Mouse (Mus musculus) T-helper 17 cell (primary cell): ENCODE results near the gene Acot6.

Experiments
- in situ Hi-C, 2 experiments: fragments of 300-600 bp; cut with MboI, MseI; formaldehyde crosslinking; loops; 1 replicate in 1 of 2; 2 replicates in 1 of 2; pipeline ENCODE4 v1.15.1; 2025; ENCODE audit warnings: high pct_unique_total_duplicates in 2 of 2

Gene Acot6

DNA sequence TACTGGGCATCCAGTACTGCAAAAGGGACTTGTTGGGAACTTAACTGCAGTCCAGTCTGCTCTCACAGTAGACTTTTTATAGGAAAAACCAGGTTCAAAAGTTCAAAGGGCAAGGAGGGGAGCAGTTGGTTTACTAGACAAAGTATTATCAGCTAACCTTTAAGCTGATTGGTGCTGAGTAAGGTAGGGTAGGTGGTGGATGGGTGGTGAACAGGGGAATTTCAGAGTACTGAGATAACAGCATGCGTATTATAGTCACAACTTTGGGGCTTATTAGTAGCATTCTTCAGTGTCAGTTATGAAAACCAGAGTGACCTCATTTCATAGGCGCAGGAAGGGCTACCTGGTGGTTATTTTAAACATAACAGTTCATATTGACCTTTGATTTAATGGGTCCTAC is 849 bp upstream of the Acot6 start:
- in situ Hi-C loops = no loop called here

GRCm38 (mm10) chr12:84100071-84100470 is 383 bp upstream of the Acot6 start:
- in situ Hi-C loops = no loop called here

GRCm38 (mm10) chr12:84101493-84101845 is 1.0 kb downstream of the Acot6 start:
- in situ Hi-C loops = no loop called here

- in situ Hi-C loops = no loop called here
Measured at GRCm38 (mm10) chr12:84107012-84107411, 6.6 kb downstream of the Acot6 start.

DNA sequence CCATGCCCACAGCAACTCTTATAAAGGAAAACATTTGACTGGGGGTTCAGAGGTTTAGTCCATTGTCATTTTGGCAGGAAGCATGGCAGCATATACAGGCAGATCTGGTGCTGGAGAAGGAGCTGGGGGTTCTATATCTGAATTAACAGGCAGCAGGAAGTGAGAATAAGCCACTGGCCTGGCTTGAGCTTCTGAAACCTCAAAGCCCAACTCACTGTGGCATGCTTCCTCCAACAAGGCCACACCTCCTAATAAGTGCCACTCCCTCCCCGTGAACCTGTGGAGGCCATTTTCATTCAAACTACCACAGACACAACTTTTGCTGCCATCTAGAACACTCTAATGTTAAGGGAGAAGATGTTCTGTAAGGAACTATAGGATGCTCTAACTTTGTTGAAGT is 7.2 kb downstream of the Acot6 start:
- in situ Hi-C loops = no loop called here

- in situ Hi-C loops = no loop called here
Measured at GRCm38 (mm10) chr12:84109924-84110323, 9.5 kb downstream of the Acot6 start.

DNA sequence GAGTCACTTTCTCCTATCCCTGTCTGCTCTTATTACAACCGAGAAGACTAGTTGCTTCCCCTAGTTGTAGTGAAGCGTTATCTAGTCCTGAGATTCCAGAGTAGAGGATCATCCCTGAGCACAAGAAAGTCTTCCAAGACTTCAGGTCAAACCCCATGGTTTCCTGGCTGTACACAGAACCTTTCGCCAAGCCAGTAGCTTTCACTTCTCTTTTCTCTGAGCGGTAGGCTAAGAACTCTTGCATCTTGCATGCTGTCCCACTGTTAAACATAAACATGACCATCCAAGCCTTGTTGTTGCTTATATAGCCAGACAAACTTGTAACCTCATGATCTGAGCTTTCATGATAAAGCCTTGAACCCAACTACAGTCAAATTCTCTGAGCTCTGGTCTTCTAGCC is 10.4 kb downstream of the Acot6 start:
- in situ Hi-C loops = no loop called here

DNA sequence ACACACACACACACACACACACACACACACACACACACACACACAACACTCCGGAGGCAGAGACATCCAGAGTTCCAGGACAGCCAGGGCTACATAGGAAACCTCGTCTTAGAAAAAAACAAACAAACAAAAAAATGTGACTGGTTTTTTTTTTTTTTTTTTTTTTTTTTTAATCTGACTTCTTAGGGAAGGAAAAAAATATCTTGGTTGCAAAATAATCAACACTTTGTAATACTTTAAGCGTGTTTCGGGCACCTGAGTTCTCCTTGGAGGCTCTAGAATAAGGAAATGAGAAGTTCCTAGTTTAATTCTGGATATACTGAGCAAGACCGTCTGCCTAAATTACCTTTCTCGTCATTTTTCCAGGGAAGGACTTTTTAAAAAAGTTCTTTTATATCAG is 13.2 kb downstream of the Acot6 start:
- in situ Hi-C loops = no loop called here

GRCm38 (mm10) chr12:84114153-84114994 is 13.9 kb downstream of the Acot6 start, which contains the start of gene Dnal1:
Gene Dnal1, plus strand, starts transcription at chr12:84114366.
- in situ Hi-C loops = no loop called here

GRCm38 (mm10) chr12:84119584-84119983 is 19.1 kb downstream of the Acot6 start:
- in situ Hi-C loops = no loop called here

- in situ Hi-C loops = no loop called here
Measured at GRCm38 (mm10) chr12:84125892-84126291, 25.4 kb downstream of the Acot6 start.

GRCm38 (mm10) chr12:84126899-84127298 is 26.4 kb downstream of the Acot6 start:
- in situ Hi-C loops = no loop called here

GRCm38 (mm10) chr12:84128576-84128975 is 28.1 kb downstream of the Acot6 start:
- in situ Hi-C loops = no loop called here

- in situ Hi-C loops = loop anchor here in 1 of 2 experiments (10.0 kb wide), 1 partner anchor 55 kb away; no protein-coding TSS in a partner anchor
Measured at GRCm38 (mm10) chr12:84129931-84130330, 29.5 kb downstream of the Acot6 start.

- in situ Hi-C loops = loop anchor here in 1 of 2 experiments (10.0 kb wide), 1 partner anchor 57 kb away; no protein-coding TSS in a partner anchor
Measured at GRCm38 (mm10) chr12:84132265-84132664, 31.8 kb downstream of the Acot6 start.

DNA sequence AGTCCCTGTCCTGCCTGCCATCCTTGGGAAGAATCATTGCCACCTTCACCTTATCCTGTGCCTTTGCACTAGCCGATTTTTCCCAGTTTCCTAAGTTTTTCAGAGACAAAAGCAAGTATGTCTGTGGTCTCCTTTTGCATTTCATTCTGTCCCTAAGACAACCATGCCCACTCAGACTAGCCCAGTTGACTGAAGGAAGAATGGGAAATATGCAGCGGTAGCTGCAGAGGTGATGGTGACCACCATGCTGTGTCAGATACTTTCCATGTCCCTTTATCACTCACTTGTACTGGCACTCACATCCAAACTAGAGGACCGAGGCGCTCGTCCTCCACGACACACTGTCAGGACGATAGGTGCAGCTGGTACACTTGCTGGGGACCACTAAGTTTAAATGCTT is 36.7 kb downstream of the Acot6 start:
- in situ Hi-C loops = loop anchor here in 1 of 2 experiments (10.0 kb wide), 1 partner anchor 62 kb away; no protein-coding TSS in a partner anchor

GRCm38 (mm10) chr12:84140135-84140534 is 39.7 kb downstream of the Acot6 start:
- in situ Hi-C loops = no loop called here

- in situ Hi-C loops = no loop called here
Measured at GRCm38 (mm10) chr12:84141271-84141670, 40.8 kb downstream of the Acot6 start.

GRCm38 (mm10) chr12:84142281-84143050 is 42.0 kb downstream of the Acot6 start:
- in situ Hi-C loops = no loop called here

- in situ Hi-C loops = no loop called here
Measured at GRCm38 (mm10) chr12:84147954-84148621, 47.6 kb downstream of the Acot6 start, which contains the start of gene Pnma1. Gene Pnma1, minus strand, starts transcription at chr12:84148489.

DNA sequence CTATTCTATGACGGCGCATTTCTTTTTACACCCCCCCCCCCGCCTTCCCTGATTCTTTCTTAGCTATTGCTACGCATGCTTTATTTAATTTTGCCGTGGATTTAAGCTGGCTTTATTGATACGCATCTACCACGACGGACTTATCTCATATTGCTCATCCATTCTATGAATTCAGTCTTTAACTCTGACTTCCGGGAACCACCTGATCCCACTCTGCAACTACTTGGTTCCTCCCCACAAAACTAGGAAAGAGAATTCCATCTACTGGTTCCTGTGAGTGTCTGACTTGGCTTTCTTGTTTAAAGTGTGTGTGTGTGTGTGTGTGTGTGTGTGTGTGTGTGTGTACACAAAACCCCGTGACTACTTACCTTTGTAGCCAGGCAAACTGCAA is 48.2 kb downstream of the Acot6 start:
- in situ Hi-C loops = no loop called here

GRCm38 (mm10) chr12:84149971-84150370 is 49.5 kb downstream of the Acot6 start:
- in situ Hi-C loops = no loop called here
